Mouse (Mus musculus) neural tube, embryonic 10.5 days (tissue): Measurements from ENCODE around the gene Rnf227.
A peak's percentile ranks its signal among the peaks of the same experiment; 100 is the strongest.

Source experiments
- DNase-seq: peaks from one replicate; pipeline ENCODE4 v3.0.0-alpha.2; 2017; ENCODE audit warnings: low spot score; ENCODE audit errors: extremely low spot score

Rnf227 gene

GRCm38 (mm10) chr11:69331152-69331551 lies 9.1 kb upstream of the Rnf227 start:
- no peak for DNase-seq

- DNase-seq: peak; percentile 78
Measured at GRCm38 (mm10) chr11:69331929-69332405, 8.3 kb upstream of the Rnf227 start.

GRCm38 (mm10) chr11:69332713-69333253 lies 7.5 kb upstream of the Rnf227 start:
- DNase-seq: no peak

- no peak for DNase-seq
Measured at GRCm38 (mm10) chr11:69333922-69334321, 6.3 kb upstream of the Rnf227 start.

- no peak for DNase-seq
Measured at GRCm38 (mm10) chr11:69334796-69335195, 5.5 kb upstream of the Rnf227 start.

- no peak for DNase-seq
Measured at GRCm38 (mm10) chr11:69346441-69346840, 6.2 kb downstream of the Rnf227 start.

- DNase-seq: no peak
Measured at GRCm38 (mm10) chr11:69356544-69356943, 16.3 kb downstream of the Rnf227 start.

- DNase-seq: no peak
Measured at GRCm38 (mm10) chr11:69357690-69358089, 17.4 kb downstream of the Rnf227 start.

- no peak for DNase-seq
Measured at GRCm38 (mm10) chr11:69362021-69362420, 21.8 kb downstream of the Rnf227 start.

GRCm38 (mm10) chr11:69362479-69362878 lies 22.2 kb downstream of the Rnf227 start:
- no peak for DNase-seq

GRCm38 (mm10) chr11:69364376-69364775 lies 24.1 kb downstream of the Rnf227 start:
- no peak for DNase-seq

- DNase-seq: peak; percentile 55
Measured at GRCm38 (mm10) chr11:69364910-69365309, 24.6 kb downstream of the Rnf227 start.

- DNase-seq: peak; percentile 28
Measured at GRCm38 (mm10) chr11:69365722-69366121, 25.5 kb downstream of the Rnf227 start.

GRCm38 (mm10) chr11:69366157-69366854 lies 26.0 kb downstream of the Rnf227 start:
- DNase-seq: peak; percentile 82

- peak; percentile 51 for DNase-seq
Measured at GRCm38 (mm10) chr11:69366855-69367615, 26.8 kb downstream of the Rnf227 start.

- no peak for DNase-seq
Measured at GRCm38 (mm10) chr11:69367616-69368355, 27.5 kb downstream of the Rnf227 start.

GRCm38 (mm10) chr11:69368356-69369214 lies 28.3 kb downstream of the Rnf227 start:
- peak; percentile 78 for DNase-seq

GRCm38 (mm10) chr11:69369215-69369989 lies 29.1 kb downstream of the Rnf227 start, which contains the start of gene Chd3:
Gene Chd3 (minus strand): TSS chr11:69369406.
- peak; percentile 58 for DNase-seq

GRCm38 (mm10) chr11:69369990-69370816 lies 29.9 kb downstream of the Rnf227 start:
- no peak for DNase-seq
